Mouse (Mus musculus) brain, adult 2 months (tissue): ENCODE measurements around the gene Mthfd2.

ENCODE experiments used
- DNase-seq: peaks from one replicate; pipeline ENCODE4 v3.0.0; 2011; ENCODE audit warnings: low read depth, low spot score

Mthfd2 gene

DNA sequence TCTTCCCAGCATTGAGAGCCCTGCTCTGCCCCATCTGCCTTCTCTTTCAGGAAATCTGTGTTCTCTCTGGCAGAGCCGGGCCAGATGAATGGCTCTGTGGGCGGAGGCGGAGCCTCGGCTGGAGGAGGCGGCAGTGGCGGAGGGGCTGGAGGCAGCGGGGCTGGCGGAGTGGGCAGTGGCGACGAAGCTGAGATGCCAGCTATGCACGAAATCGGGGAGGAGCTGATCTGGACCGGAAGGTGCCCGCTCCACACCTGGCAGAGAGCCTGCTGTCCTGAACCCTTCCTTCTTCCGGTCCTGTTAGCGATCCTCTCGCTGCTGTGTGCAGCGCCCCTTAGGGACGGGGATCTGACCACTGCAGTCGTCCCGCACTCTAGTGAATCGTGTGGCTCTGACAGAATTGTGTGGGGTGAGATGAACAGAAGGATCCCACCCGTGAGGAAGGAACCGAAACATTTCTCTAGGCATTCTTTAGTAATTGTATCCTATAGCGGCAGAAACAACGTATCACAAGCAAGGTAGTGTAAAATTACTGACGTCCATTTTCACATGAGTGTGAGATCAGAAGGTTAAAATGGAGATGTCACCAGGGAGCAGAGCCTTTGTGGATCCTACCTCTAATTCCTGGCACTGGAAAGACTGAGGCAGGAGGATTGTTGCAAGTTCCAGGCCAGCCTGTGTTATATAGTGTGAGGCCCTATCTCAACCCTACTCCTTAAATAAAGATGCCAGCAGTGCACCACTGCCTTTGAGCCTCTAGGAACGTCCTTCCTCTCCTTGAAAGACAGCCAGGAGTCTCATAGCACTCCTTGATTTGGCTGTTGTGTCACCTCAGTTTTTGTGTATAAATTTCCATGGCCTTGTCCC lies 57.3 kb downstream of the Mthfd2 start:
- DNase-seq: peak; percentile 98

DNA sequence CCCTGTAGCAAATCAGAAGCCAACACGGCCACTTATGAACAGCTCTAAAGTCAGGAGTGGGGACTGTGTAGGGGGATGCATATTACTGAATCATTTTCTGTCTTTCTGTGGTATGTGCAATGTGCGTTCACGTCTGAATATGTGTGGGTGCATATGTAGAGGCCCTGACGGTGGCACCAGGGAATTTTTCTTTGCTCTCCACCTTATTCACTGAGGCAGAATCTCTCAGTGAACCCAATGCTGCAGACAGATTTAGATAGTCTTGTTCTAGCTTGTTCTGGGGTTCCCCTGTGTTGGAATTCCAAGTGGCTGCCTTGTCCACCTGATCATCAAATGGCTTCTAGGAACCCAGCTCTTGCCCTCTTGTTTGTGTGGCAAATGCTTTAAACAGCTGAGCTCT lies 58.1 kb downstream of the Mthfd2 start:
- peak; percentile 34 for DNase-seq

GRCm38 (mm10) chr6:83265653-83266052 lies 60.1 kb downstream of the Mthfd2 start:
- DNase-seq: no peak

- no peak for DNase-seq
Measured at GRCm38 (mm10) chr6:83265253-83265652, 60.5 kb downstream of the Mthfd2 start.

DNA sequence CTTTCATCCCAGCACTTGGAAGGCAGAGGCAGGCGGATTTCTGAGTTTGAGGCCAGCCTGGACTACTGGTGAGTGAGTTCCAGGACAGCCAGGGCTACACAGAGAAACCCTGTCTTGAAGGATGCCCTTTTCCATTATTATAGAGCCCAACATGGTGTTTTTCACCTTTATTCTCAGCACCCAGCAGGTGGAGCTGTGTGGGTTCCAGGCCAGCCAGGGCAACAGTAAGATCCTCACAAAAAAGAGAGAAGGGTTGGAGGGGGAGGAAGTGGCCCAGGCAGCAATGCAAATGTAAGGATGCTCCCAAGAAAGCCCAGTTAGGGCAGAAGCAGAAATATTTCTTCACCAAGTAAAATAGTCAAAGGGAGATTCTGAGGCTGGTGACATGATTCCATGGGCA lies 61.2 kb downstream of the Mthfd2 start:
- DNase-seq: no peak
